Mouse (Mus musculus) left cerebral cortex, adult 11 months (tissue): ENCODE data around the gene Dyrk1a.

Experiments used
- DNase-seq: peaks from one replicate; pipeline ENCODE4 v3.0.0; 2022; ENCODE audit warnings: low spot score

The Dyrk1a gene

GRCm38 (mm10) chr16:94569229-94570176 is at the start of gene Dyrk1a:
Gene Dyrk1a, plus strand, starts transcription at chr16:94570010.
- peak; percentile 97 for DNase-seq

DNA sequence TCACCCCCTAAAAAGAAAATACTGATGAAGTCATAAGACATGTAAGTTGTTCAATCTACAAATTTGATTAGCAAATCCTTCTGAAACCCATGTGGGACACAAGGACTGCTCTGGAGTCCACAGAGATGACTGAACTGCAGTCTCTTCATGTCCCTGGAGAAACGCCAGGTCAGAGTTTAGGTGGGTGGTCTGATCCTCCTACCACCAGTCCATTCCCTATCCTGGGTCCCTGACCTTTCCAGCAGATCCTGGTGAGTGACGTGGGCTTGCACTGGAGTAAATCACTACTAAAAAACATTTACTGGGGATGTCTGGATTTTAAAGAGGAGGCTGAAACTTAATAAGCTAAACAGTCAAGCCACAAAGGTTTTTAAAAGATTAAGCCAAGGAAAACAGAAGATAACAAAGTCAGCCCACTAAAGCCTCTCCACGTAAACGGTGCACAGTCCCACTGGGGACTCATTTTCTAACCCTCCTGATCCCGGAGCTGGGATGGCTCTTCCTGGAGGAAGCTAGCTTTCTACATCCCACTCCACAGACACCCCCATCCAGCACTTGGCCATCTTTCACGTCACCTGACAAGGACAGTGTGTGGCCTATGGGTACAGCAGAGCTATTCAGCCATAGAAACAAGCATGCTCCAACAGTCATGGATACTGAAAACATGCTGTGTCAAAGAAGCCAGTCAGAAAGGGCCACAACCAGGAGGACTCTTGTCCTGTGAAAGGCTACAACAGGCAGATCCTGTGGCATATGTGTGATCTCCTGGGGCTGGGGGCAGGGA is 46.0 kb upstream of the Dyrk1a start:
- DNase-seq: no peak

- no peak for DNase-seq
Measured at GRCm38 (mm10) chr16:94524691-94525090, 45.1 kb upstream of the Dyrk1a start.

DNA sequence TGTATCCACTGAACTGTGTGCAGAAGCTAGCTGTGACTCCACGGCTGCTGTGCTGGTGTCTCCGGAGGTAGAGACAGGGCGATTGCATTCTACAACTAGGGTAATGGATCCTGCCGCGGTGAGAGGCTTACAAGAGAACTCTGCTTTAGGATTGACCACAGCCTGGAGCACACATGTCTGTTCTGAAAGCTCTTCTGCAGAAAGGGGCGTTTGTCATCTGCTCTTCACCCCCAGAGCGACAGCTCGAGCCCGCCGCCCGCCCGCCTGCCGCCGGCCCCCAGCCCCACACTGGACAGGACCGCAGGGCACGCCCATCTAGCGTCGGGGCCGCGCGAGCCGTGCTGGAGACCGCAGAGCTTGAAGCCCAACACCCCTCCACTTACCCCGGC is 43.9 kb upstream of the Dyrk1a start:
- DNase-seq: no peak

DNA sequence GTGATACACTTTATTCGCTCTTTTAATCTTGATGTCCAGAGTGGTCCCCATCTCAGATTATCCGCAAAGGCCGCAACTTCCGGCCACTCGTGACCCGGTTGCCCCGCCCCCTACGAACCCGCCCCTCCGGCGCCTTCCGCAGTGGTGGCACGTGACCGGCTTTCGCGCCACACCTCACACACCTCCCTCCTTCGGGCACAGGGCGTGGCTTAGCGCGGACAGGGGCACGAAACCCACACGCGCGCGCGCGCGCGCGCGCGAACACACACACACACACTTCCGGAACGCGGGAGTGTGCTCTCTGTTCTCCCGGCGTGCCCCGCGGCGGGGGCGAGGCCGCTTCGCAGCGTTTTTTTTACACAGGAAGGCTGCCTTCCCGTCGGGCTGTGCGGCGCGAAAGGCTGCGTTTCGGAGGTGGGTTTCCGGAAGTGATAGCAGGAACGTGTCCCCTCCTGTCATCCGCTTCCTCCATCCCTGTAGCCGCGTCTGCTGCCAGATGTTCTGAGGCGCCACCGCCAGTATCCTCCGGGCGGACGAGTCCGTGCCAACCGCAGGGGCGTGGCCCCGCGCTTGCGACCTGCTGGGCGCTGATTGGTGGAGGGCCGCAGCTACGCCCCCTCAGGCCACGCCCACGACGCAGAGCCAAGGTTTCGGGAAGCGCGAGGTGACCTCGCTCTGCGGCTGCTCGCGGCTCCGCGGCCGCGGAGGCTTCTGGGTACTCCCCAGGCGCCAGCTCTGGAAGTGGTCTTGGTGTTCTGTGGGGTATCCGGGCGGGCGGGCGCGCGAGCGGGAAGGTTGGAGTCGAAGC is 43.3 kb upstream of the Dyrk1a start, which contains the start of gene Vps26c:
Gene Vps26c, minus strand, starts transcription at position 487 of the 808 bp plus-strand sequence.
- DNase-seq: peak; percentile 95

DNA sequence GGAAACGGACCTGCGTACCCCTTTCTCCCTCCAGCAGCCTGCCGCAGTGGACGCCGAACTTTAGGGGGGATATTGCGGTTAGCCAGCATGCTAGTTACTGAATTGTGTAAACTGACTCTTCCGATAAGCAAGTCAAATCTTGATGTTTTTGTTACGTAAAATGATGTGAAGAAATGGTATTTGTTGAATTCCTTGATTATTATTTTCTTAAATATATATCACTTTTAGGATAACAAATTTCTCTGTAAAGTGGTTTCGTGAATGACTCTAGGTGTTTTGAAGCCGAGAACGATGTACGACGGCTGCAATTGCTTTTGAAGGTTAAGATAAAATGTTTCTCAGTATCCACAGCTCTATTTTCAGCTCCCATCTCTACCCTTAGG is 42.7 kb upstream of the Dyrk1a start:
- DNase-seq: no peak

GRCm38 (mm10) chr16:94527546-94527945 is 42.3 kb upstream of the Dyrk1a start:
- no peak for DNase-seq

GRCm38 (mm10) chr16:94531268-94531667 is 38.5 kb upstream of the Dyrk1a start:
- no peak for DNase-seq

GRCm38 (mm10) chr16:94533679-94534078 is 36.1 kb upstream of the Dyrk1a start:
- no peak for DNase-seq

DNA sequence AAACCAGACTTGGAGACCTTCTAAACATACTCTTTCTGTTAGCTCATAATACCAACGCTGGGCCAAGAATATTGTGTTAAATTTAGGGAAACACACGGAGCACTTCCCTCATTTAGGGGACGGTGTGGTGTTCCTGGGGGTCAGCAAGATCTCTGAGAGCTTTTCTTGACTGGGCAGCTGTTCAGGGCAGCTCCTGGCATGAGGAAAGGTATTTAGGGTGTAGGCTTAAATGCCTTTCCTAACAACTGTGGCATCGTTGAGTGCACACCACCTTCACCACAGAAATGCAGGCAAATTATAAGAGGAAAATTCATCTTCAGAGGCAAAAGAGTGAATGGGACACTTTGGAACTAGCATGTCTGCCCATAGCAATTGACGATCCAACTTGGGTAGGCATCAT is 34.1 kb upstream of the Dyrk1a start:
- DNase-seq: no peak

DNA sequence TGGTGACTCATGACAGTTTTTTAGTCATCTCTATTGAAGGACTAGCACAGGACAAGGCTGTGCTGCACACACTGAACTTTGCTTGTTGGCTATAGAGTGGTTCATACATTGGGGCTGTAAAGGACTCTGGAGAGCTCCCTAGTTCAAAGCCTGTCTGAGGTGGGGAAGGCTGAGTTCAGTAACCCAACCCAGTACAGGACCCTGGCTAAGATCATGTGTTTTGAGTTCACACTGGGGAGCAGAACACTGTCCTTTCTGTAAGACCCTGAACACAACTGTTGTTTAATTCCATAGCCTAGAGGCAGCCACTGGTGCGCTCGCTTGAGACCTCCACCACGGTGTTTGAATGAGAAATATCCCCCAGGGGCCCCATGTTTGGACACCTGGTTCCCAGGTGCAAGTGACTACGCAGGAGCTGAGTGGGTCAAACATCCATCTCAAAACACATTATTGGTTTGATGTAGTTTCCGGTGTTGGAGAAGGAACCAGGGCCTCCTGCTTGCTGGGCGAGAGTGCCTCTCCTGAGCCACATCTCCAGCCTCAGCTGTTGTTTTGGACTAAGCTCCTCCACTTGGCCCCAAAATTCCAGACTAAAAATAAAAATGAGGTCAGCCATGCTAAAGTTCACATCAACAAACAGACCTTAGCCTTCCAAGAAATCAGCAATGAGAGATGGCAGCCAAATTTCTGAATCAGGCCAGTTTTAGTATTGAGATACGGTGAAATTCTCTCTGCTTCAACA is 33.2 kb upstream of the Dyrk1a start:
- DNase-seq: no peak

DNA sequence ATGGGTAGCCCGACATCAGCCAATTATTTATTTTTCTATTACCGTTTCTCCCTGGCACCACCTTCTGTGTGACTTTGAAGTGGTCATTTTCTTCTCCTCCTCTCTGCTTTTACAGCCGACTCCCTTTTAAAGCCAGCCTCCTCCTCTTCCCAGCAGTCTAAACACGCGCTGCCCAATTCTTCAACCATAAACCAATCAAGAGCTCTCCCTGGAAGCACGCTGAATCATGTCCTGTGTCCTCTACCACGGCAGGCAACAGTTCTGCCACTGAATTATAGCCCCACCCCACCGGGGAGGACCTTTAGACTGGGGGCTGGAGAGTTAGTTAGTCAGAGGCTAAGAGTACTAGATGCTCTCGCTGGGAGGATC is 32.7 kb upstream of the Dyrk1a start:
- no peak for DNase-seq

GRCm38 (mm10) chr16:94540140-94540539 is 29.7 kb upstream of the Dyrk1a start:
- DNase-seq: no peak

GRCm38 (mm10) chr16:94542898-94543297 is 26.9 kb upstream of the Dyrk1a start:
- no peak for DNase-seq

DNA sequence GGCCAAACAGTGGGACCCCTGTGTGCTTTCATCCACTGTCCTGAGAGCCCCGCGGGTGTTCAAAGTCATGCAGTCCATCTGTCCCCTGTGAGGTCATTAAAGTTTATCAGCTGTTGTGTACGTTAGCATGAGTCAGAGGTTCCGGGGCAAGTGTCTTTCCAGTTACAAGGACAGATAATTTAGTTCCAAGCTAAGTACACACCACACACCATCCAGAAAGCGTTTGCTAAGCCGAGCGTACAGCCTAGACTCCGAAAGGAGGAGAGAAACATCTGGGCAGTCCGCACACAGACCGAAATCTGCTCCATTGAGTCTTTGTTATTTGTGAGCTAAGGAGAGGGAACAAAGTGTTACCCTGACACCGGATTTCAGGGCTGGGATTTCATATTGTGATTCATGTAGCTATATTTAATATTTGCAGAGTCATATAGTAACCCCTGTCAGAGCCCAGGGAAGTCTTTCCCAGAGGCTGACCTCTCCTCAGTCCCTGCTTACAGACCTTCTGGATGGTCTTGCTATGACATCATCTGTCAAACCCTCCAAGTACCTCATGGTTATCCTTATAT is 25.2 kb upstream of the Dyrk1a start:
- no peak for DNase-seq

GRCm38 (mm10) chr16:94545781-94546562 is 23.8 kb upstream of the Dyrk1a start:
- no peak for DNase-seq

GRCm38 (mm10) chr16:94549813-94550212 is 20.0 kb upstream of the Dyrk1a start:
- DNase-seq: no peak

DNA sequence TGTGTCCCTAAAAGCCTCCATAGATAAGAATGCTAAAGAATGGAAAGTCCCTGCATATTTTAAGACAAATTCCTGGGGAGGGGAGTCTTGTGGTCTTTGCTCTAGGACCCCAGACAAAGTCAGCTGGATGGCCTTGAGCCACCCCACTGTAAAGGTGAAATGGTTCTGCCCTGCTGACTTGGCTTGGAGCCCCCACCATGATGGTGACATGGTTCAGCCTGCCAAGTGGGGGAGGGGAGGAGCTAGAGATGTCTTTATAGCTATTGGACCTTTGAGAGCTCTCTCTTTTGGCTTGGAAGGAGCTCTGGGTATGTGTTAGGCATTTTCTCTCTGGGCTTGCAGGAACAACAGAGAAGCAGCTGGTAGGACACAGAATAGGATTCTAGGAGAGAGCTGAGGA is 17.9 kb upstream of the Dyrk1a start:
- DNase-seq: no peak

DNA sequence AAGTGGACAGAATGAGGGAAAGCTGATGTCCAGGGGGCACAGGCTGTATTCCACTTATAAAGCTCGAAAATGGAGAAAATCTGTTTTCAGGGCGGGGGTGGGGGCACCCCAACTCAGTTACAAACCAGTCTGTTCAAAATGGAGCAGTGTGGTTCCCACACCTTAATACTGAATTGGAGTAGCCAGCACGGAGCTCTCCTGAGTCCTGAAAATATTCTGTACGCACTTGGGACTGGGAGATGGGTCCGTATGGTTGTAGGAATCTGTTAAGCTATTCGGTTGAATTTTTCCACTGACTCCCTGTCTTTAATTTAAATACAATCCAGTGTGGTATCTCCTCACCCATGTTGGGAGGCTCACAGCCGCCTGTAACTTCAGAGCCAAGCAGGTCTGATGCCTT is 14.5 kb upstream of the Dyrk1a start:
- DNase-seq: no peak

DNA sequence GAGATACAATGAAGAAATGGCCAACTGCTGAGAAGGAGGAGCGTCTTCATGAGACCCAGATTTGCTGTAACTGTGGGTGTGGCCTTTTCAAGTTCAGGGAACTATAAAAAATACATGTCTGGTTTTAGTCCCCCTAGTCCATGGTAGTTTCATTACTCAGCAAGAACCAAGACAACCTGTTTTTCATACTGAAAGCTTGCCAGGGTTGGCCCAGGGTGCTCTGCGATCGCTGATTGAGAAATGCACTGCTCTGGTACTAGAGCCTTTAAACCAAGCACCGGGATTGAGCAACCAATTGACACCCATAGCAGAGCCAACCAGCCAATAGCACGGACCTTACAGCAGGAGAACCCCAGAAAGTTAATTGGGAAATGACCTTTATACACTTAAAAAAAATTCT is 13.6 kb upstream of the Dyrk1a start:
- DNase-seq: no peak
